Mouse (Mus musculus) heart, embryonic 15.5 days (tissue): ENCODE measurements around the gene Slc7a4. TPM values are rescaled to one million over a fixed set of nuclear protein-coding genes. Genes with fewer than 3 reads are reported as not detected.
"Not testable (repeated sequence)": the region's sequence is repeated elsewhere in the genome, so short reads cannot be mapped to it uniquely, and the experiment has no call there.

Experiments used
- ATAC-seq: fragments of 200-750 bp; cut with Nextera tagmentation; replicated peaks from 2 replicates; pipeline ENCODE4 v1.8.0; 2017; ENCODE audit warnings: low read depth, moderate TSS enrichment; ENCODE audit not compliant: insufficient number of reproducible peaks, insufficient read depth, low FRiP score
- H3K27ac ChIP-seq: fragments of 300-500 bp; sonication (generic); 2 replicates; pipeline ENCODE4 v1.5.1; 2015; ENCODE audit warnings: mild to moderate bottlenecking, inconsistent platforms
- H3K27me3 ChIP-seq: fragments of 300-500 bp; sonication (generic); 2 replicates; pipeline ENCODE4 v1.6.1; 2015; ENCODE audit warnings: inconsistent platforms
- H3K36me3 ChIP-seq: fragments of 300-500 bp; sonication (generic); 2 replicates; pipeline ENCODE4 v1.6.1; 2015; ENCODE audit warnings: mild to moderate bottlenecking, inconsistent platforms
- H3K4me1 ChIP-seq: fragments of 300-500 bp; sonication (generic); replicated peaks from 2 replicates; pipeline ENCODE4 v1.6.1; 2015; ENCODE audit warnings: inconsistent platforms
- H3K4me2 ChIP-seq: fragments of 300-500 bp; sonication (generic); 2 replicates; pipeline ENCODE4 v1.6.1; 2015; ENCODE audit warnings: inconsistent platforms, mild to moderate bottlenecking, moderate library complexity
- H3K4me3 ChIP-seq: fragments of 300-500 bp; sonication (generic); 2 replicates; pipeline ENCODE4 v1.5.1; 2015; ENCODE audit warnings: mild to moderate bottlenecking, inconsistent platforms
- H3K9ac ChIP-seq: fragments of 300-500 bp; sonication (generic); 2 replicates; pipeline ENCODE4 v1.6.1; 2015; ENCODE audit warnings: mild to moderate bottlenecking, inconsistent platforms
- H3K9me3 ChIP-seq: fragments of 300-500 bp; sonication (generic); replicated peaks from 2 replicates; pipeline ENCODE4 v1.6.1; 2016; ENCODE audit warnings: inconsistent platforms
- WGBS: fragments of 180-500 bp; shearing (Covaris S2); methylation state at CpG from one replicate; pipeline ENCODE4 v1.1.7; 2015; ENCODE audit warnings: mixed read lengths; 5-methylcytosine and 5-hydroxymethylcytosine counted together
- polyA plus RNA-seq: library from polyadenylated mRNA; unstranded; fragments of >200 nt; fragmentation: Nextera tagmentation; extraction: Ambion mirVana; gene quantifications from 2 replicates; pipeline ENCODE4 v1.2.1, GENCODE M21; 2015

Gene Slc7a4
- 9.5 and 11.2 TPM in 2 replicates for polyA plus RNA-seq

- Histone ChIP-seq H3K36me3 (no peaks in the 10 kb centered on the region), H3K4me1 (no peaks in the 10 kb centered on the region), H3K27ac (no peak within 1 kb of the TSS), H3K9ac (no peak within 1 kb of the TSS), H3K27me3 (no peaks in the 10 kb centered on the region), H3K9me3 (no peaks in the 10 kb centered on the region), H3K4me3 (no peak within 1 kb of the TSS), H3K4me2 (no peak within 1 kb of the TSS)
- WGBS = 24% methylated on average over 8 of the region's 8 CpGs
- ATAC-seq = no peak
Measured at GRCm38 (mm10) chr16:17583064-17583463, at the start of gene Slc7a4. Slc7a4 (minus strand) TSS chr16:17583214.

- H3K4me2 ChIP-seq = no peak overlapping the region
- H3K27ac ChIP-seq = no peak overlapping the region
- 96% methylated on average over 2 of the region's 2 CpGs for WGBS
- H3K9me3 ChIP-seq = no peaks in the 10 kb centered on the region
- H3K4me1 ChIP-seq = peaks cover 18% of the 10 kb centered on the region
- H3K27me3 ChIP-seq = no peaks in the 10 kb centered on the region
- no peak overlapping the region for H3K9ac ChIP-seq
- no peak overlapping the region for H3K4me3 ChIP-seq
- ATAC-seq = no peak
- H3K36me3 ChIP-seq = peaks cover 50% of the 10 kb centered on the region
Measured at GRCm38 (mm10) chr16:17632580-17632979, 49.6 kb upstream of the Slc7a4 start.

DNA sequence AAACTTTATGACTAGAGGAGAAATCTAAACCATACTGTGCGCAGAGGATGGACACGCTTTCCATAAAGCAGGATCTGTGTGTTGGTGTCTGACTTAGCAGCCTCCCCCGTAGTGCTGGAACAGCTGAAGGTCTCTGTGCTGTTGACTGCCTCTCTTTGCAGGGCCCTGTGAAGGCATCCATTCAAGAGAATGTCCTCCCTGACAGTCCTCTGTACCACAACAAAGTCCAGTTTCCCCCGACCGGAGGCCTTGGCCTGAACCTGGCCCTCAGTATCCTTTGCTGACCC lies 43.2 kb upstream of the Slc7a4 start:
- H3K27ac ChIP-seq = no peak overlapping the region
- no peak overlapping the region for H3K4me3 ChIP-seq
- no peak overlapping the region for H3K9ac ChIP-seq
- H3K4me2 ChIP-seq = no peak overlapping the region
- ATAC-seq = no peak
- peaks cover 60% of the 10 kb centered on the region for H3K36me3 ChIP-seq
- H3K4me1 ChIP-seq = no peaks in the 10 kb centered on the region
- H3K9me3 ChIP-seq = no peaks in the 10 kb centered on the region
- 95% methylated on average over 5 of the region's 5 CpGs for WGBS
- H3K27me3 ChIP-seq = no peaks in the 10 kb centered on the region

- WGBS = 69% methylated on average over 8 of the region's 8 CpGs
- Histone ChIP-seq H3K36me3 (peaks cover 57% of the 10 kb centered on the region), H3K27ac (no peak overlapping the region), H3K4me2 (no peak overlapping the region), H3K9me3 (no peaks in the 10 kb centered on the region), H3K9ac (no peak overlapping the region), H3K4me1 (peaks cover under 1% of the 10 kb centered on the region), H3K27me3 (no peaks in the 10 kb centered on the region), H3K4me3 (no peak overlapping the region)
- no peak for ATAC-seq
Measured at GRCm38 (mm10) chr16:17625488-17626268, 42.7 kb upstream of the Slc7a4 start.

GRCm38 (mm10) chr16:17621936-17622335 lies 38.9 kb upstream of the Slc7a4 start:
- no peak overlapping the region for H3K9ac ChIP-seq
- no peak for ATAC-seq
- 76% methylated on average over 1 of the region's 1 CpGs for WGBS
- no peak overlapping the region for H3K4me2 ChIP-seq
- H3K27ac ChIP-seq = no peak overlapping the region
- H3K36me3 ChIP-seq = peaks cover 24% of the 10 kb centered on the region
- no peaks in the 10 kb centered on the region for H3K9me3 ChIP-seq
- no peak overlapping the region for H3K4me3 ChIP-seq
- H3K27me3 ChIP-seq = no peaks in the 10 kb centered on the region
- H3K4me1 ChIP-seq = peaks cover 15% of the 10 kb centered on the region

DNA sequence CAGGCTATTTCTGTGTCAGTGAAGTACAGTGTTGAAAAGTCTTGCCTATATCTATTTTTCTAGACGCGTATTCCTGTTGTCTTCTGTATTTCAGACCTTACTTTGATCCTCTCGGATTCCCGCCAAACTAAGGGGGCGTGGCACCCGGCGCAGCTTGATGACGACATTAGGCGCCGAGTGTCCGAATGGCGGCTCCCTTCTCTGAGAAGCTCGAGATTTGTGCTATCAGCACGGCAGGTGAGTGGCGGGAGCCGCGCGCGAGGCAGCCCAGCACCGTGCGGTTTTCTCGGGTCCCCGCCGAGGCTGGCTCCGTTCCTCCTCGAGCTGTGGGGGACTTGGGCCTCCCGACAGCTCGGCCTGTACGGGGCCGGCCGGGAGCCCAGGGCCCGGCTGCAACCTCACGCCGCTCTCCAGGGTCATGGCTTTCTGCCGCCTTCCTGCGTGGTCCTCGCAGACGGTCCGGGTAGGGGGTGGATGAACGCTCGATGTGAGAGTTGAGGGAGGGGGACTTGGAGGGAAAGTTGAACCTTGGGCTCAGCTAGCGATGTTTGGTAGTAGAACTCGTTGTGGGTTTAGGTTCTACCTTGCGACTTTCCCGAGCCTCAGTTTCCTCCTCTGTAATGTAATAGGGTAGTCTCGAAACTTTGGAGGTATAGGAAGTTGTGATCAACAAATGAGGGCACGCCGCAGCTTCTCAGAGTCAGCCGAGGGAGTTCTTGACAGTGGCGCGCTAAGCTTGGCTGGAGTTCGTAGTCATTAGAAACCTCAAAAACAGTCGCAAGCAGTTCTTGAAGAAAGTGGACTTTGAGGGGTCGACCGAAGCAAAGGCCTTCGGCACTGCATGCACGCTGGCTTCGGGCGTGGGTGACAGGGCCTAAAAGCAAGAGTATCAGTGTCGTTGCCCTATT lies 36.4 kb upstream of the Slc7a4 start, which contains the start of gene Smpd4:
Gene Smpd4 (plus strand): TSS at position 157 of the 908 bp plus-strand sequence.
- no peaks in the 10 kb centered on the region for H3K27me3 ChIP-seq
- WGBS = 2% methylated on average over 60 of the region's 60 CpGs
- H3K4me1 ChIP-seq = peaks cover 15% of the 10 kb centered on the region
- H3K9ac ChIP-seq = peak within 1 kb of the TSS; percentile 92
- peak within 1 kb of the TSS; percentile 95 for H3K4me3 ChIP-seq
- ATAC-seq = peak; percentile 76
- no peaks in the 10 kb centered on the region for H3K9me3 ChIP-seq
- peak within 1 kb of the TSS; percentile 65 for H3K4me2 ChIP-seq
- H3K27ac ChIP-seq = peak within 1 kb of the TSS; percentile 35; the same call in 1 of the 2 replicates
- peaks cover 10% of the 10 kb centered on the region; the same call in 1 of the 2 replicates for H3K36me3 ChIP-seq

DNA sequence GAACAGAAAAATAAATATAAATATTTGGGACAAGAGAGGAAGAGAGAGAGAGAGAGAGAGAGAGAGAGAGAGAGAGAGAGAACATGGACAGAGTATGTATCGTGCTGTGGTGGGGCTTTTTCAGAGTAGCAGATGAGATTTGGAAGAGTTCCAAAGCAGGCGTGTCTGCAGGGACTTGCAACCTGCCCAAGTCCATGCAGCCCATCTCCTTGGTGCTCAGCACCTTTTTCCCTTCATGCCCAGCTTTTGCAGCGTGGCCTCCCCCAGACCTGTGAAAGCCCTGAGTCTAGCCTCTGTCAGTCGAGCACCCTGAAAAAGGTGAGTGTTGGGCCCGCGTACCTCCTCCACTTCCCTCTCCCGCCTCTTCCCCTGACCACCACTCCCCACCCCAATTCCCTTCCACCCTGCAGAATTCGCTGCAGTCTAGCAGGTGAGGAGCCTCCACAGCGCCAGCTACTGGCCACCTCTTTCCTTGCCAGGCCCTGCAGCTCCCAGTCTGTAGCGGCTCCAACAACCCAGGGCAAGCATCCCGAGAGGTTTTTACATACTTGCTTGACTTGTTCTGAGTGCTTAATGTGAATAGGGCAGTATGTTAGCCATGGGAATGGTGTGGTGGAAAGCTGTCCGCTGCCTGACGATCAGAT lies 35.0 kb upstream of the Slc7a4 start:
- 11% methylated on average over 13 of the region's 13 CpGs for WGBS
- Histone ChIP-seq H3K4me1 (peaks cover 15% of the 10 kb centered on the region), H3K4me2 (peak overlapping the region; percentile 37), H3K9ac (no peak overlapping the region), H3K9me3 (no peaks in the 10 kb centered on the region), H3K4me3 (no peak overlapping the region), H3K36me3 (peaks cover 3% of the 10 kb centered on the region; the same call in 1 of the 2 replicates), H3K27me3 (no peaks in the 10 kb centered on the region), H3K27ac (no peak overlapping the region)
- ATAC-seq = 0 out of 2 replicates have a peak, but pooled peaks have one; percentile 14

DNA sequence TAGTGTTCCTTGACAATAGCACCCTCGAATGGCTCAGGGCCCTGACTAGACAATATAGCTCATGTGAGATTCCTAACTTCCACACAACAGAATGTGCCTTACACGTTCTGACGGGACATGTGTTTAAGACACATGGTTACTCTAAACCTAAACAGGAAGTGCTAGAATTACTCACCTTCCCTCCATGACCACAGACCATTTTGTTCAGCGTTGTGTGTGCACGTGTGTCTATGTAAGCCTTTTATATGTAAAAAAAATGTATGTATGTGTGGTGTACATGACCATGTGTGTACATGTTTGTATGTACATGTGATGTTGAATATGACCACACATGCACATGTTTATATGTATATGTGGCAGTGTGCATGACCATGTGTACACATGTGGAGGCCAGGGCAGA lies 33.2 kb upstream of the Slc7a4 start:
- Histone ChIP-seq H3K4me3 (no peak overlapping the region), H3K4me1 (peaks cover 15% of the 10 kb centered on the region), H3K27ac (no peak overlapping the region), H3K27me3 (no peaks in the 10 kb centered on the region), H3K9ac (no peak overlapping the region), H3K9me3 (no peaks in the 10 kb centered on the region), H3K36me3 (no peaks in the 10 kb centered on the region), H3K4me2 (no peak overlapping the region)
- no peak for ATAC-seq
- 79% methylated on average over 5 of the region's 5 CpGs for WGBS

DNA sequence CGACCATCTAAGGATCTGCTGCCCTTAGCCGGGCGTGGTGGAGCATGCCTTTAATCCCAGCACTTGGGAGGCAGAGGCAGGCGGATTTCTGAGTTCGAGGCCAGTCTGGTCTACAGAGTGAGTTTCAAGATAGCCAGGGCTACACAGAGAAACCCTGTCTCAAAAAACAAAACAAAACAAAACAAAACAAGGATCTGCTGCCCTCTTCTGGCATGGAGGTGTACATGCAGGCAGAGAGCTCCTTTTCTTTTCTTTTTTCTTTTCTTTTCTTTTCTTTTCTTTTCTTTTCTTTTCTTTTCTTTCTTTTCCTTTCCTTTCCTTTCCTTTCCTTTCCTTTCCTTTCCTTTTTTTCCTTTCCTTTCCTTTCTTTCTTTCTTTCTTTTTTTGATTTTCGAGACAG lies 31.7 kb upstream of the Slc7a4 start:
- H3K27me3 ChIP-seq, H3K9ac ChIP-seq, H3K4me1 ChIP-seq, H3K27ac ChIP-seq, H3K9me3 ChIP-seq, ATAC-seq, H3K4me2 ChIP-seq, H3K36me3 ChIP-seq, H3K4me3 ChIP-seq: not testable (repeated sequence)
- WGBS = 82% methylated on average over 6 of the region's 6 CpGs

GRCm38 (mm10) chr16:17611383-17611782 lies 28.4 kb upstream of the Slc7a4 start:
- no peaks in the 10 kb centered on the region for H3K27me3 ChIP-seq
- no peaks in the 10 kb centered on the region for H3K4me1 ChIP-seq
- no peaks in the 10 kb centered on the region for H3K9me3 ChIP-seq
- no peak overlapping the region for H3K27ac ChIP-seq
- ATAC-seq = no peak
- H3K4me2 ChIP-seq = no peak overlapping the region
- no peak overlapping the region for H3K4me3 ChIP-seq
- no peak overlapping the region for H3K9ac ChIP-seq
- no peaks in the 10 kb centered on the region for H3K36me3 ChIP-seq
- 68% methylated on average over 4 of the region's 4 CpGs for WGBS

GRCm38 (mm10) chr16:17605684-17606083 lies 22.7 kb upstream of the Slc7a4 start:
- H3K9ac ChIP-seq = no peak overlapping the region
- H3K27ac ChIP-seq = no peak overlapping the region
- H3K4me2 ChIP-seq = no peak overlapping the region
- H3K4me3 ChIP-seq = no peak overlapping the region
- WGBS = 62% methylated on average over 5 of the region's 5 CpGs
- no peaks in the 10 kb centered on the region for H3K9me3 ChIP-seq
- no peaks in the 10 kb centered on the region for H3K36me3 ChIP-seq
- ATAC-seq = no peak
- H3K27me3 ChIP-seq = no peaks in the 10 kb centered on the region
- no peaks in the 10 kb centered on the region for H3K4me1 ChIP-seq
